Mouse (Mus musculus): Measurements from ENCODE around the gene Sumo1. TPM values are rescaled to one million over a fixed set of nuclear protein-coding genes. Genes with fewer than 3 reads are reported as not detected.

Gene Sumo1
- 263 and 315 TPM in 2 replicates for polyA plus RNA-seq (2021; fragmentation: Nextera tagmentation)
- long read RNA-seq, experiment 1, transcript Sumo1-201 (5 exons, 1,215 nt): major isoform, 534 of 583 reads
- long read RNA-seq, experiment 1, partial matches to known transcripts: 3 of 583 reads
- long read RNA-seq, experiment 1, other reads (novel, unspliced or antisense): 46 of 583 reads
- long read RNA-seq, experiment 2, transcript Sumo1-201 (5 exons, 1,215 nt): major isoform, 306 of 370 reads
- long read RNA-seq, experiment 2, partial matches to known transcripts: 28 of 370 reads
- long read RNA-seq, experiment 2, other reads (novel, unspliced or antisense): 36 of 370 reads

GRCm38 (mm10) chr1:59670641-59671168, at the start of gene Sumo1:
Gene Sumo1, minus strand, starts transcription at chr1:59670834.

GRCm38 (mm10) chr1:59684819-59685755, 14.5 kb upstream of the Sumo1 start, which contains the start of gene Nop58:
Gene Nop58, plus strand, starts transcription at chr1:59684971.

Other genes starting within 250 kb of the Sumo1 start
- gene Fzd7, start 188.4 kb downstream of the Sumo1 start, polyA plus RNA-seq (2021; fragmentation: Nextera tagmentation): 0.78 and 2.3 TPM in 2 replicates
- 7.7 and 10.3 TPM in 2 replicates for gene Gm973, start 154.6 kb downstream of the Sumo1 start, polyA plus RNA-seq (2021; fragmentation: Nextera tagmentation)
- gene Nop58, start 14.1 kb upstream of the Sumo1 start, polyA plus RNA-seq (2021; fragmentation: Nextera tagmentation): 39.1 and 48.5 TPM in 2 replicates
- gene Bmpr2, start 92.6 kb upstream of the Sumo1 start, polyA plus RNA-seq (2021; fragmentation: Nextera tagmentation): 6.2 and 10.2 TPM in 2 replicates
- 7.6 and 8.6 TPM in 2 replicates for gene Fam117b, start 242.2 kb upstream of the Sumo1 start, polyA plus RNA-seq (2021; fragmentation: Nextera tagmentation)